Mouse (Mus musculus): ENCODE data around the gene Rbm20. TPM values are rescaled to one million over a fixed set of nuclear protein-coding genes. Genes with fewer than 3 reads are reported as not detected.
A peak's percentile ranks its signal among the peaks of the same experiment; 100 is the strongest.
"Not testable (repeated sequence)": the region's sequence is repeated elsewhere in the genome, so short reads cannot be mapped to it uniquely, and the experiment has no call there.

Gene Rbm20
- polyA plus RNA-seq, 1 experiment from 2014 or later = 2.5 TPM

GRCm38 (mm10) chr19:53901931-53902738 is 225.0 kb downstream of the Rbm20 start:
- DNase-seq (ENCODE audit: low spot score) (no peak), ATAC-seq (replicated peaks; ENCODE audit: low FRiP score, low read depth) (0 out of 2 replicates have a peak, but pooled peaks have one; percentile 14)
- TF ChIP-seq CTCF (IDR thresholded peaks at IDR 0.05; ENCODE audit: low read depth) = no peak
- Histone ChIP-seq H3K27me3 (ENCODE audit: insufficient read depth, low read length) (no peaks in the 10 kb centered on the region), H3K4me2 (ENCODE audit: low read length) (peak overlapping the region; percentile 58), H3K27ac (peak overlapping the region; percentile 85), H3K9me3 (replicated peaks; ENCODE audit: low read length) (no peaks in the 10 kb centered on the region), H3K4me1 (replicated peaks; ENCODE audit: insufficient read depth, low read length) (peaks cover 15% of the 10 kb centered on the region; the same call in 1 of the 2 replicates), H3K4me3 (replicated peaks; ENCODE audit: low read depth, low read length) (peak overlapping the region; percentile 90), H3K36me3 (ENCODE audit: insufficient read depth, low read length) (no peaks in the 10 kb centered on the region), H3K9ac (ENCODE audit: low read depth, low read length) (peak overlapping the region; percentile 62)
- WGBS = 44% methylated on average over 15 of the region's 15 CpGs

GRCm38 (mm10) chr19:53902739-53903487 is 225.8 kb downstream of the Rbm20 start:
- peak overlapping the region; percentile 88 for H3K27ac ChIP-seq
- ATAC-seq (replicated peaks; ENCODE audit: low FRiP score, low read depth) (peak; percentile 97), DNase-seq (ENCODE audit: low spot score) (peak; percentile 99)
- no peaks in the 10 kb centered on the region for H3K9me3 ChIP-seq (replicated peaks; ENCODE audit: low read length)
- no peak for TF ChIP-seq CTCF (IDR thresholded peaks at IDR 0.05; ENCODE audit: low read depth)
- H3K9ac ChIP-seq (ENCODE audit: low read depth, low read length) = peak overlapping the region; percentile 85
- peak overlapping the region; percentile 58 for H3K4me2 ChIP-seq (ENCODE audit: low read length)
- peak overlapping the region; percentile 90 for H3K4me3 ChIP-seq (replicated peaks; ENCODE audit: low read depth, low read length)
- H3K27me3 ChIP-seq (ENCODE audit: insufficient read depth, low read length) = no peaks in the 10 kb centered on the region
- under 1% methylated on average over 52 of the region's 61 CpGs for WGBS
- no peaks in the 10 kb centered on the region for H3K36me3 ChIP-seq (ENCODE audit: insufficient read depth, low read length)
- peaks cover 15% of the 10 kb centered on the region; the same call in 1 of the 2 replicates for H3K4me1 ChIP-seq (replicated peaks; ENCODE audit: insufficient read depth, low read length)

- H3K36me3 ChIP-seq (ENCODE audit: insufficient read depth, low read length) = no peaks in the 10 kb centered on the region
- TF ChIP-seq CTCF (IDR thresholded peaks at IDR 0.05; ENCODE audit: low read depth) = peak; percentile 65
- H3K4me1 ChIP-seq (replicated peaks; ENCODE audit: insufficient read depth, low read length) = peaks cover 15% of the 10 kb centered on the region; the same call in 1 of the 2 replicates
- H3K27me3 ChIP-seq (ENCODE audit: insufficient read depth, low read length) = no peaks in the 10 kb centered on the region
- H3K9ac ChIP-seq (ENCODE audit: low read depth, low read length) = peak overlapping the region; percentile 85
- peak overlapping the region; percentile 88 for H3K27ac ChIP-seq
- H3K9me3 ChIP-seq (replicated peaks; ENCODE audit: low read length) = no peaks in the 10 kb centered on the region
- under 1% methylated on average over 45 of the region's 83 CpGs for WGBS
- peak overlapping the region; percentile 55 for H3K4me2 ChIP-seq (ENCODE audit: low read length)
- peak; percentile 87 for DNase-seq (ENCODE audit: low spot score)
- H3K4me3 ChIP-seq (replicated peaks; ENCODE audit: low read depth, low read length) = peak overlapping the region; percentile 90
- ATAC-seq (replicated peaks; ENCODE audit: low FRiP score, low read depth) = peak; percentile 61
Observed at GRCm38 (mm10) chr19:53903507-53904321, 226.6 kb downstream of the Rbm20 start.

- Histone ChIP-seq H3K36me3 (ENCODE audit: insufficient read depth, low read length) (peaks cover 4% of the 10 kb centered on the region; the same call in 1 of the 2 replicates), H3K4me2 (ENCODE audit: low read length) (peak overlapping the region; percentile 55), H3K27ac (no peak overlapping the region), H3K27me3 (ENCODE audit: insufficient read depth, low read length) (no peaks in the 10 kb centered on the region), H3K9me3 (replicated peaks; ENCODE audit: low read length) (no peaks in the 10 kb centered on the region), H3K9ac (ENCODE audit: low read depth, low read length) (no peak overlapping the region; the same call in 1 of the 2 replicates), H3K4me3 (replicated peaks; ENCODE audit: low read depth, low read length) (peak overlapping the region; percentile 90), H3K4me1 (replicated peaks; ENCODE audit: insufficient read depth, low read length) (peaks cover 15% of the 10 kb centered on the region; the same call in 1 of the 2 replicates)
- 36% methylated on average over 7 of the region's 7 CpGs for WGBS
- TF ChIP-seq CTCF (IDR thresholded peaks at IDR 0.05; ENCODE audit: low read depth) = no peak
- ATAC-seq (replicated peaks; ENCODE audit: low FRiP score, low read depth) (no peak), DNase-seq (ENCODE audit: low spot score) (no peak)
Observed at GRCm38 (mm10) chr19:53904833-53905480, 227.9 kb downstream of the Rbm20 start.

- Histone ChIP-seq H3K4me2 (ENCODE audit: low read length) (peak overlapping the region; percentile 55; the same call in 1 of the 2 replicates), H3K27ac (no peak overlapping the region), H3K9ac (ENCODE audit: low read depth, low read length) (no peak overlapping the region), H3K36me3 (ENCODE audit: insufficient read depth, low read length) (peaks cover 4% of the 10 kb centered on the region; the same call in 1 of the 2 replicates), H3K4me3 (replicated peaks; ENCODE audit: low read depth, low read length) (no peak overlapping the region; the same call in 1 of the 2 replicates), H3K9me3 (replicated peaks; ENCODE audit: low read length) (no peaks in the 10 kb centered on the region), H3K4me1 (replicated peaks; ENCODE audit: insufficient read depth, low read length) (peaks cover 15% of the 10 kb centered on the region; the same call in 1 of the 2 replicates), H3K27me3 (ENCODE audit: insufficient read depth, low read length) (no peaks in the 10 kb centered on the region)
- ATAC-seq (replicated peaks; ENCODE audit: low FRiP score, low read depth) = no peak
- WGBS = 15% methylated on average over 6 of the region's 6 CpGs
- peak; percentile 58 for DNase-seq (ENCODE audit: low spot score)
- TF ChIP-seq CTCF (IDR thresholded peaks at IDR 0.05; ENCODE audit: low read depth) = peak; percentile 15; the same call in 1 of the 2 replicates
Observed at GRCm38 (mm10) chr19:53906033-53906702, 229.1 kb downstream of the Rbm20 start.

- ATAC-seq (replicated peaks; ENCODE audit: low FRiP score, low read depth); H3K4me3 ChIP-seq (replicated peaks; ENCODE audit: low read depth, low read length); H3K27me3 ChIP-seq (ENCODE audit: insufficient read depth, low read length); DNase-seq (ENCODE audit: low spot score); H3K9ac ChIP-seq (ENCODE audit: low read depth, low read length); H3K9me3 ChIP-seq (replicated peaks; ENCODE audit: low read length); H3K27ac ChIP-seq; H3K36me3 ChIP-seq (ENCODE audit: insufficient read depth, low read length); H3K4me2 ChIP-seq (ENCODE audit: low read length): not testable (repeated sequence)
- H3K4me1 ChIP-seq (replicated peaks; ENCODE audit: insufficient read depth, low read length) = peaks cover 15% of the 10 kb centered on the region; the same call in 1 of the 2 replicates
Observed at GRCm38 (mm10) chr19:53906703-53907070, 229.6 kb downstream of the Rbm20 start.

All from kidney, postnatal 0 days (tissue).